Mouse (Mus musculus) gastrocnemius, adult 18-20 months (tissue): ENCODE measurements around the gene Ap5z1. TPM values are rescaled to one million over a fixed set of nuclear protein-coding genes. Genes with fewer than 3 reads are reported as not detected.

Source experiments
- DNase-seq: peaks from one replicate; pipeline ENCODE4 v3.0.0; 2021; ENCODE audit warnings: low spot score
- total RNA-seq, 2 experiments: library from RNA; stranded (reverse); gene quantifications; 2 replicates each; pipeline ENCODE4 v1.2.3; 2021

Gene Ap5z1
- total RNA-seq, 2 experiments from 2014 or later: 3.0 to 3.8 TPM

- no peak for DNase-seq
Measured at GRCm38 (mm10) chr5:142518973-142519372, 55.2 kb downstream of the Ap5z1 start.

- no peak for DNase-seq
Measured at GRCm38 (mm10) chr5:142520360-142520759, 56.6 kb downstream of the Ap5z1 start.

- DNase-seq: no peak
Measured at GRCm38 (mm10) chr5:142521195-142521866, 57.6 kb downstream of the Ap5z1 start.

- no peak for DNase-seq
Measured at GRCm38 (mm10) chr5:142524711-142525464, 61.1 kb downstream of the Ap5z1 start.

Other genes with a start within 250 kb of the Ap5z1 start
- 10 to 100 TPM; 14.5 to 16.4 TPM for gene Foxk1, start 62.4 kb upstream of the Ap5z1 start, total RNA-seq
- under 1 TPM in 1 of 2 experiments, not detected in 1; 0.19 TPM for gene Papolb, start 66.1 kb downstream of the Ap5z1 start, total RNA-seq
- 1 to 10 TPM; 1.5 TPM for gene Radil, start 87.2 kb downstream of the Ap5z1 start, total RNA-seq
- not detected for gene Mmd2, start 144.9 kb downstream of the Ap5z1 start, total RNA-seq
- 10 to 100 TPM; 30.3 to 32.8 TPM for gene Wipi2, start 163.8 kb downstream of the Ap5z1 start, total RNA-seq
- gene Slc29a4, start 228.6 kb downstream of the Ap5z1 start, total RNA-seq: under 1 TPM in 1 of 2 experiments, not detected in 1; 0.24 TPM